Mouse (Mus musculus): Measurements from ENCODE around the gene Cckbr. TPM values are rescaled to one million over a fixed set of nuclear protein-coding genes. Genes with fewer than 3 reads are reported as not detected.

Cckbr gene
- polyA plus RNA-seq (2012; rRNA removed), result 0.14 and 0.17 TPM in 2 replicates

GRCm38 (mm10) chr7:105425424-105426043, at the start of gene Cckbr:
Cckbr (plus strand) TSS chr7:105425731.

DNA sequence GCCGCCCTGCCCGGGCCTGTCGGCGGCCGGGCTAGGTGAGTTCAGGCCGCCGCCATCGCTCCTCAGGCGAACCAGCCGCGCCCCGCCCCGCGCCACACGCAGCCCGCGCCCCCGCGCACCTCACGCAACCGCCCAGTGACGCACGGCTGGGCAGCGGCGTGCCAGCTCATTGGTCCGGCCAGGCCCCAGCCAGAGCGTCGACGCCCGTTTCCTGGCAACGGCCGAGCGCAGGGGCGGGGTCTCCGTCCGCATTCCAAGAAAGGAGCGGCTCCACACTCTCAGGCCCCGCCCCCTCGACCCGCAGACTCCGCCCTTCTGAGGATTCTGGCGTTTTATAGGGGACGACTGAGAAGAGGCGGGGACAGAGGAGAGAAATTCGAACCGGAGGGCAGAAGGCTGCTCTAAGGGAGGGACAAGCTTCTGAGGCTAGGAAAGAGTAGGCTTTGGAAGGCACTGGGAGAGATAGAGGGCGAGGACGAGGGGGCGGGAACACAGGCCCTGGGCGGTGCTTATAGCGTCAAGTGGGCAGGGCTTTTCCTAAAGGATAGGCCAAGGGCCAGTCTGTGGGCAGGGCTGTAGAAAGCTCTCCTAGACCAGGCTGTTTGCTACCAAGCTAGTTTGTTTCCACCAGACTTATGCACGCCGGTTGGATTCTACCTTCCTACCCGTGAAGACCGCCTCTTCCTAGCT, 25.5 kb upstream of the Cckbr start, which contains the start of gene Fam160a2:
TSS of gene Fam160a2 (minus strand) at position 120 of the 690 bp plus-strand sequence.

GRCm38 (mm10) chr7:105404268-105404667, 21.3 kb upstream of the Cckbr start, which contains the start of gene Cnga4:
Cnga4 (plus strand) TSS chr7:105404568.

DNA sequence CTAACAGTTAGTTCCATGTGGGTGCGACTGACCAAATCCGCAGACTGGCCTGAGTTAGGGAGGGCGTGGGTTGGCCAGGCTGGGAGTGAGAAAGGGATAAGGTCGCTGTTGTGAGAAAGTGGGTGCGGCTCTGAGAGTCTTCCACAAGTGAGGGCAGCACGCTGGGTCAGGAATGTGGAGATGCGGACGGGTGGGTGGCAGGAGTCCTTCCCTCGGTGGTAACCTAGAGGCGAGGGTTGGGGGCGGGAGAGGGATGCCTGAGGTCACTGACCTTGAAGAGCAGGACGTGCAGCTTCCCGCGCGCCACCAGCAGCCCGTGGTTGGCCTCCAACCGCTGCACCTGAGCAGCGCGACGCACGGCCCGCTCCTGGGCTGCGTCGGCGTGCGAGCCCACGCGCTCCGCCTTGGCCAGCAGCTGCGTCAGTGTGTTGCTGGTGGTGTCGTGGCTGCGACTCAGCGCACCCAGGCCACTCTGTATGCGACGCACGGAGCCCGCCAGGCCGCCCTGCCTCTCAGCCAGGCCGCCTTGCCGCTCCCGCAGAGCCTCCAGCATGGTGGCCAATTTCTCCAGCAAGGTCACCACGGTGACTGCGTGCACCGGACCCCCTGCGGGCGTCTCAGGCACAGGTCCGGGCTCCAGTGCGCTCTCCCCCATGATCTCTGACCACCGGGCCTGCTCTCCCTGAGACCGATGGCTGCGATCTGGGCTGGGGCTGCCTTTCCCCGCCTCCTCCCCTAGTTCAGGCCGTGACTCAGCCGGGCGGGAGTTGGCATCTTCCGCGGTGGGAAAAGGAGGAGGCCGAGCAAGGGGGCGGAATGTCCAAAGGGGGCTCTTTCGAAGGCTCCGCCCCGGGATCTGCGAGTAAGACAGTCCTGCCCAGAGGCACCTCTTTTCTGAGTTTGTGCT, 56.2 kb downstream of the Cckbr start, which contains the start of gene Cavin3:
TSS of gene Cavin3 (minus strand) at position 796 of the 907 bp plus-strand sequence.

Other genes with a start within 250 kb of the Cckbr start
- gene Olfr685, start 239.7 kb upstream of the Cckbr start, polyA plus RNA-seq (2012; rRNA removed), result not detected in 2 replicates
- gene Olfr686, start 218.2 kb upstream of the Cckbr start, polyA plus RNA-seq (2012; rRNA removed), result not detected in 2 replicates
- not detected in 2 replicates for gene Olfr688, start 137.6 kb upstream of the Cckbr start, polyA plus RNA-seq (2012; rRNA removed)
- not detected in 2 replicates for gene Olfr689, start 114.6 kb upstream of the Cckbr start, polyA plus RNA-seq (2012; rRNA removed)
- 0.10 TPM in 1 of 2 replicates, not detected in the other for gene Olfr690, start 91.6 kb upstream of the Cckbr start, polyA plus RNA-seq (2012; rRNA removed)
- 0.05 and 0.14 TPM in 2 replicates for gene Olfr691, start 83.5 kb upstream of the Cckbr start, polyA plus RNA-seq (2012; rRNA removed)
- not detected in 2 replicates for gene Olfr692, start 57.5 kb upstream of the Cckbr start, polyA plus RNA-seq (2012; rRNA removed)
- gene Gm5901, start 50.7 kb upstream of the Cckbr start, polyA plus RNA-seq (2012; rRNA removed), result not detected in 2 replicates
- 29.4 and 38.9 TPM in 2 replicates for gene Fam160a2, start 25.7 kb upstream of the Cckbr start, polyA plus RNA-seq (2012; rRNA removed)
- gene Cnga4, start 21.2 kb upstream of the Cckbr start, polyA plus RNA-seq (2012; rRNA removed), result 0.20 and 0.24 TPM in 2 replicates
- gene Cavin3, start 56.6 kb downstream of the Cckbr start, polyA plus RNA-seq (2012; rRNA removed), result 17.6 and 19.0 TPM in 2 replicates
- gene Smpd1, start 128.6 kb downstream of the Cckbr start, polyA plus RNA-seq (2012; rRNA removed), result 18.5 and 25.3 TPM in 2 replicates
- 92.2 and 93.1 TPM in 2 replicates for gene Apbb1, start 155.9 kb downstream of the Cckbr start, polyA plus RNA-seq (2012; rRNA removed)
- gene Hpx, start 174.4 kb downstream of the Cckbr start, polyA plus RNA-seq (2012; rRNA removed), result 2.8 and 3.9 TPM in 2 replicates
- gene Trim3, start 207.8 kb downstream of the Cckbr start, polyA plus RNA-seq (2012; rRNA removed), result 61.9 and 66.8 TPM in 2 replicates
- 63.5 and 89.5 TPM in 2 replicates for gene Timm10b, start 214.3 kb downstream of the Cckbr start, polyA plus RNA-seq (2012; rRNA removed)
- gene Arfip2, start 214.7 kb downstream of the Cckbr start, polyA plus RNA-seq (2012; rRNA removed), result 96.2 and 104 TPM in 2 replicates
- 81.1 and 86.5 TPM in 2 replicates for gene Gm45799, start 214.8 kb downstream of the Cckbr start, polyA plus RNA-seq (2012; rRNA removed)
- gene Dnhd1, start 225.1 kb downstream of the Cckbr start, polyA plus RNA-seq (2012; rRNA removed), result 1.7 and 4.1 TPM in 2 replicates